Mouse (Mus musculus) cerebral cortex, adult 2 months (tissue): ENCODE data around the gene 4930524B15Rik.

Experiments
- WGBS: fragments of 180-500 bp; shearing (Covaris S2); methylation state at CpG from one replicate; pipeline ENCODE4 v1.1.7; 2018; 5-methylcytosine and 5-hydroxymethylcytosine counted together

The 4930524B15Rik gene

GRCm38 (mm10) chr11:31992535-31992934 is 27.1 kb downstream of the 4930524B15Rik start:
- 95% methylated on average over 3 of the region's 3 CpGs for WGBS

DNA sequence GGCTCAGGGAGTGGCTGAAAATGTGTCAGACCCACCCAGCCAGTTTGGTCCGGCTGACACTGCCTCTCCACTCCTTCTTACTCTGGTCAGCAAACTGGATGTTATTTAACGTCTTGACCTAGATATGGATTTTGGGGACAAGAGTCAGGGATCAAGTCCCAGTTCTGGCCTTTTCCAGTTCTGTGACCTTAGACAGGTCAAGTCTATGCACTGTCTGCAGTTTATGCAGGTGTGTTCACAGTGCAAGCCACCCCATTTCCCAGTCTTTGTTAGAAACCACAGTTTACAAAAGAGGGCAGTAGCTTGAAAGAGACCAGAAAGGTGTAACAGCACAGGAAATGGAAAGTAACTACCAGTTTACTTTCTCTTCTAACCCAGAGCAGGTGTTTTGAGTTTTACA is 34.3 kb downstream of the 4930524B15Rik start:
- 39% methylated on average over 2 of the region's 2 CpGs for WGBS

GRCm38 (mm10) chr11:32000281-32000680 is 34.9 kb downstream of the 4930524B15Rik start, which contains the start of gene Nsg2:
TSS of gene Nsg2 (plus strand) at chr11:32000463.
- under 1% methylated on average over 16 of the region's 16 CpGs for WGBS

- WGBS = 13% methylated on average over 11 of the region's 11 CpGs
Observed at GRCm38 (mm10) chr11:32001181-32001910, 36.0 kb downstream of the 4930524B15Rik start.

DNA sequence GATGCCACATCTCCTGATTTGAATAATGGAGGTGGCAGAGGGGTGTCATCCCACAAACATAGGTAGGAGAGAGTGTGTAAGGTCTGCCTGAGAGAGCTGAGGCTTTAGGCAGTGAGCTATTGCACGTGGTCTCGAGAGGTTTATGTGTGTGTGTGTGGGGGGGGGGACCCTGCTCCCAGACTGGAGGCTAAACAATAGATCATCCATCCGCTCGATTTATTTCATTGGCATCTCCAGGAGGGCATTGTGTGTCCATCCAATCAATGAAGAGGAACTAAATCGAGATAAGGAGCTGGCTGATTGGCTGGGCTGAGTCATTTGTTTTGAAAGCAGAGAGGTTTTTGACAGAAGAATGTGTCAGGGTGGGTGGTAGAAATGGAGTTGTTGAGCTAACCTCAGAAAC is 37.3 kb downstream of the 4930524B15Rik start:
- 6% methylated on average over 5 of the region's 5 CpGs for WGBS

DNA sequence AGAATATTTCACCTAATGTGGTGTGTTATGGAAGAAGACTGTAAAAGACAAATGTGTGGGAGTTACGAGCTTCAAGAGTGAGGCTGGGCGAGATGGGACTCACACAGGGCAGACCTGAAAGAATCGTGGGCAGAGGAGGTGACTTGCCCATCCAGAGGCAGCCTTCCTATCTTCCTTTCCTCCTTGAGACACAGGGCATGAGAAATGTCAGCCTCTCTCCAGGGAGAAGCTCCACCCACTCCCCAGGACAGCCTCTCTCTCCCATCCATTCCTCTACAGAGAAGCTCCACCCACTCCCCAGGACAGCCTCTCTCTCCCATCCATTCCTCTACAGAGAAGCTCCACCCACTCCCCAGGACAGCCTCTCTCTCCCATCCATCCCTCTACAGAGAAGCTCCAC is 42.7 kb downstream of the 4930524B15Rik start:
- WGBS = 77% methylated on average over 3 of the region's 3 CpGs

GRCm38 (mm10) chr11:32008852-32009251 is 43.5 kb downstream of the 4930524B15Rik start:
- WGBS = 45% methylated on average over 3 of the region's 3 CpGs

- 24% methylated on average over 13 of the region's 13 CpGs for WGBS
Observed at GRCm38 (mm10) chr11:32009961-32010662, 44.7 kb downstream of the 4930524B15Rik start.

DNA sequence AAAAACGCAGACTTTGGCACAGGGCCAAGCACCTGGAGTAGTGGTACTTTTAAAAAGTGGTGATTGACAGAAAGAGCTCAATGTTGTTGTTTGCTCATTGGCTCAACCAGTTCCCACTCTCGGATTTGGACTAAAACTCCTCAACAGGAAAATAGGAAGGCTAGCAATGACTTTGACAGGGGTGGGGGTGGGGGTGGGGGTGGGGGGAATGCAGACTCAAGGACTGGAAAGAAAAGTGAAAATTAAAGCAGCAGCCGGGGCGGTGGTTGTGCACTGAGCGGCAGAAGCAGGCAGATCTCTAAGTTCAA is 45.2 kb downstream of the 4930524B15Rik start:
- 46% methylated on average over 5 of the region's 5 CpGs for WGBS

- WGBS = 43% methylated on average over 9 of the region's 9 CpGs
Observed at GRCm38 (mm10) chr11:32011867-32012603, 46.6 kb downstream of the 4930524B15Rik start.

DNA sequence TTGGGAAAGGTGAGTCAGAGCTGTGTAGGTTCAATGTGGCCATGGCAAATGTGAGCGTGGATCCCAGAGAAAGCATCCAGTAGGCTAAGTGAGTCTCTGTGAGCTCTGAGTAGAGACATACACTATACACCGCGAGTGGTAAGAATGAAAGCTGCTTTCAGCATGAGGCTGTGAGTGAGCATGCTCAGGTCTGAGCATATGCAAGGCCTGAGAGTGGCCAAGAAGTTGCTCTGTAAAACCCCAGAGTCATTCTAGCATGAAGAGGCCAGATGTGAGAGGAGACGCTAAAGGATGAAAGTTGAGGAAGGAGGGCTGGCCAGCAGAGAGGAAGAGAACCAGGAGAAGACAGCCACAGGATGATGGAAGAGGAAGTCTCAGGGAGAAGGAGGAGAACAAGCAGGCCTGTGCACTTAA is 47.6 kb downstream of the 4930524B15Rik start:
- WGBS = 57% methylated on average over 4 of the region's 4 CpGs

- WGBS = 69% methylated on average over 1 of the region's 1 CpGs
Observed at GRCm38 (mm10) chr11:32013561-32013960, 48.2 kb downstream of the 4930524B15Rik start.

DNA sequence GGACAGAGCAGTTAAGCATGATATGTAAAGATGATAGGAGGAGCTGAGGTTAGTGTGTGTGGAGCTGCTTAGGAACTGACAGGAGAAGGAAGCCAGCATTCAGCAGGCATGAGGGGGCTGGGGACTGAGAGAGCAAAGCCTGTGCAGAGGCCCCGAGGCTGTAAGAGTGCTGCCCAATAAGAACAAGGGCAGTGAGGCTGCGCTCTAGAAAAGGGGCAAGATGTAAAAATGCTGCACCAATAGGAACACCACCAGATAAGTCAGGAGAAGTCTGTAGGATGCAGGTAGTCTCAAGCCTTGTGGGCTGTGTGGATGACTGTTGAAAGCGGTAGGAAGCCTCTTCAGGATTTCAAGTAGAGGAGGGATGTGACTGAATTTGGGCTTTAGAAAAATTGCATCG is 52.8 kb downstream of the 4930524B15Rik start:
- WGBS = 43% methylated on average over 4 of the region's 4 CpGs

DNA sequence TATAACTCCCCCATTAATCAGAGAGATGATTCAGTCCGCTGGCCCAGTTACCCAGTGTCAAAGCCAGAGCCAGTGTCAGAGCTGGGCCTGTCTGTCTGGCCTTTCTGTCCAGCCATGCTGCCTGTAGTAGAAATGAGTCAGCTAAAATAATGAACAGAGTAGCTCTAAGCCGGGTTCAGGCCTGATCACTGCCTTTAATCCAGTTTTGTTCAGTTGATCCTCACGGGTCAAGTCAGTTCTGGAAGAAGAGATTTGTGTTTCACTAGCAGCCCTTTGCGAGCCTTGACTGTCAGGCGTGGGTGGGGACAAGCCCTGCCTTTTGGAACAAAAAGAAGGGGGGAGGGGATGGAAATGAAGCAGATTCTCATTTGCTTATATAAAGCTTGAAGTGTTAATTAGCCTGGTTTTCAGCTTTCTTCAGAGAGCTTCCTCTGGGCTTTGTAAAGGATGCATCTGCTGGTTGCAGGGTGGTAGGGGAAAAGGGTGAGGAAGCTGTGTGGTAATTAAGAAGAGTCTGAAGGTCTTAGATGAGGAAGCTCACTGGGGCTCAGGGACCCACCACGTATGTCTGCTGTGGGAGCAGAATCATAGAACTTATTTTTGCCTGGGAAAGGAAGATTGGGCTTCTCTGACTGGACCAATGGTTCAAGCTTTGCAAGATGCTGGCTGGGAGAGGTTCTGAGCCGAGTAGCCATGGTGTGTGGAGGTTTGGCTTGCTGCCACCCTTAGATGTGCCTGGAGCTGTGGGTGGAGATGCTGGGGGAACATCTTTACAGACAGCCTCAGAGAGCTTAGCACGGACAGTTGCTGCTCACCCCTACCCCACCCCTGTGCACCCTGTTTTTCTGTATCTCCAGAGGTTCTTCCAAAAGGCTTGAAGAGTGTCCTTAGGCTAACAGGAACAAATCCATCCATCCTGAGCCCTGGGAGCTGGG is 54.9 kb downstream of the 4930524B15Rik start:
- WGBS = 21% methylated on average over 8 of the region's 8 CpGs

DNA sequence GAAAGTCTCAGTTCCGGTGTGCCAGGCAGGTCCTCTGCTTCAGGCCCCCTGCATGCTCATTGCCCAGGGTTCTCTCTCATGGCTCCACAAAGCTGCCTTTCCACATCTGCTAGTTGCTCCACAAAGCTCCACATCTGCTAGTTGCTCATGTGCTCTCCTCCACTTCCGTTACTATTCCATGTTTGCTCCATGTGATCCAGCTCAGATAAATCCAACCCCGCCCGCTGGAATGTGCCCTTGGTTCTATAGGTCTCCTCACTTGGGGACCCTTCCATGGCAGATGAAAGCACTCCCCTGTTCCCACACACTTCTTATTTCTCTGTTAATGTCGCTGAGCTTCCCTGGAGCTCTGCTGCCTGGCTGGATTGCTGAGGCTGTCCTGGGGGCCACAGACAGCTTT is 61.2 kb downstream of the 4930524B15Rik start:
- 58% methylated on average over 5 of the region's 5 CpGs for WGBS

- WGBS = 30% methylated on average over 7 of the region's 7 CpGs
Observed at GRCm38 (mm10) chr11:32027474-32028342, 62.3 kb downstream of the 4930524B15Rik start.

DNA sequence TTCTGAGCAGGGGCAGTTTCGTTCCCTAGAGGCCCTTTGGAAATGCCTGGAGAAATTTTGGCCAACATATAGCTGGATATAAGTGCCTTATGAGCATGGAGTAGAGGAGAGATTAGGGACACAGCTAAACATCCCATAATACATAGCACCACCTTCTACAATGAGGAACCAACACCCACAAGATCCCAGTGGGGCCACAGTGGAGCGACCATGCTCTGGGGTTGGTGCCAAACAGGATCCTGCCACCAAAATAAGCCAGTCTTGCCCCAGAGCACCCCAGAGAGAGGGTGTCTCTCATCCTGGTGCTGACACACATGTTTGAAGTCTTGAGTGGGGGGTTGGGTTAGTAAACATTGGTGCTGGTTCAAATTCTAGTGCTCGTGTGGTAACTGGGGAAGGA is 63.2 kb downstream of the 4930524B15Rik start:
- WGBS = 51% methylated on average over 3 of the region's 3 CpGs
